Mouse (Mus musculus): ENCODE results near the gene Tfpi.
"Not testable (repeated sequence)": the region's sequence is repeated elsewhere in the genome, so short reads cannot be mapped to it uniquely, and the experiment has no call there.

The Tfpi gene

DNA sequence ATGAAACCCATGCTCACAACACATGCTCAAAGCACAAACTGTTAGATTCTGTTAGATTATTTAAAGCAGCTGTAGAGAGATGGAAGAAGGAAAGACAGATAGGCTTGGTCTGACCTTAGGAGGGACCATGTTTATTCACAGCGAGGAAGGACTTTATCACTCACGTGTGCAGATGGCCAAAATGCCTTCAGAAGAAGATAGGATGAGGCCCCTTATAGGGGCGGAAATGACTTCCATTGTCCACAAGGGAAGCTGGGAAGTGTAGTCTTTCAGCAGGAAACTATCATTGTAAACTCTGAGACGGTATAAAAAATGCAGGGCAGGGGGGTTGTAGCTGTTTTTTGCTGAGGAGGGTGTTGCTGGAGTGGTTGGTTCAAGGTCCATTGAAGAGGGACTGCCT, at the start of gene Tfpi:
Gene Tfpi, minus strand, starts transcription at position 199 of the 400 bp plus-strand sequence.
- no peak for DNase-seq (ENCODE audit: low spot score)

- no peak for DNase-seq (ENCODE audit: low spot score)
Measured at GRCm38 (mm10) chr2:84526221-84526620, 49.6 kb upstream of the Tfpi start.

DNA sequence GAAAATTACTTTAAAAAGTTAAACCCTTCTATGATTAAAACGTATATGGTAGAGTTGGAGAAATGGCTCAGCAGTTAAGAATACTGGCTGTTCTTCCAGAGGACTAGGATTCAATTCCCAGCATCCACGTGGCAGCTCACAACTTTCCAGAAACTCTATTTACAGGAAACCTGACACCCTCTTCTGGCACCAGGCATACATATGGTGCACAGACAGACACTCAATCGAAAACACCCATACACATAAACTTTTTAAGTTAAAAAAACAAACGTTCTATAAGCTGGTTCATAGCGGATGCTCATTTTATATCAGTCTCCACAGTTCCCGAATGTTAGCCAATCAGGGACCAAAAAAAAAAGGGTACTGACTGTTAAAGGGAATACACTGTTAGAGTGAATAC, 49.2 kb upstream of the Tfpi start:
- DNase-seq (ENCODE audit: low spot score): no peak

GRCm38 (mm10) chr2:84525047-84525446, 48.5 kb upstream of the Tfpi start:
- no peak for DNase-seq (ENCODE audit: low spot score)

DNA sequence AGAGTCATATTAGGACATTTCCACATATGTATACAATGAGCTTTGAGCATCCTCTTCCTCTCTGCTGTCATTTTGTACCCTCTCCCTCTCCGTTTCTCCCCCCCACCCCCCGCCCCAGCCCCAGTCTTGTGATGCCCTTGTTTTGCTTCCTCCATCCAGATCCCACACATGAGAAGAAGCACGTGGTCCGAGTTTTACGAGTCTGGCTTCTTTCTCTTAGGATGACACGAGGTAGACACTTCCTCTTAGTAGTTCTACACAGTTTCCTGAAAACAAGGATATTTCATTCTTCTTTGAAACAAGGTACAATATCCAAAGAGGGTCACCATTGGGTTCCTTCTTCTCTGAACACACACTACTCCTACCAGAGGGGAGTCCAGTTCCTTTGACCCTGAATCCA, 47.4 kb upstream of the Tfpi start:
- DNase-seq (ENCODE audit: low spot score): no peak

GRCm38 (mm10) chr2:84523103-84523865, 46.7 kb upstream of the Tfpi start:
- no peak for DNase-seq (ENCODE audit: low spot score)

- DNase-seq (ENCODE audit: low spot score): no peak
Measured at GRCm38 (mm10) chr2:84519514-84520067, 43.0 kb upstream of the Tfpi start.

DNA sequence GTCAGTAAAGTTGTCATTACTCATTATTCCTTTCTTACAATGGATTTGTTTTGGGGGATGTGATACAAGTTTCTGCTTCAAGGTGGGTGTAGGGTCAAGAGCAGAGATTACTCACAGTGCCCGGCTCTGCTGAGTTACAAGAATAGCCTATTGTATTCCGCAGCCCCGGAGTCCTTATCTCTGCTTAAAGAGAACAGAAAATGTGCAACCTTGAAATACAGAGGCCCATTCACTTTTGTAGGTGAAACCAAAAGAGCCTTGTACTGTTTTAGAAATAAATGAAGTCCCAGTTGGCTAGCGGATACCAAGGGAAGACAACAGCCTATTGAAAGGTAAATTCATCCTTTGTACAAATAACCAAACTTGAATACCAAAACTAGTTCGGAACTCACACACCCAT, 42.2 kb upstream of the Tfpi start:
- DNase-seq (ENCODE audit: low spot score): no peak

DNA sequence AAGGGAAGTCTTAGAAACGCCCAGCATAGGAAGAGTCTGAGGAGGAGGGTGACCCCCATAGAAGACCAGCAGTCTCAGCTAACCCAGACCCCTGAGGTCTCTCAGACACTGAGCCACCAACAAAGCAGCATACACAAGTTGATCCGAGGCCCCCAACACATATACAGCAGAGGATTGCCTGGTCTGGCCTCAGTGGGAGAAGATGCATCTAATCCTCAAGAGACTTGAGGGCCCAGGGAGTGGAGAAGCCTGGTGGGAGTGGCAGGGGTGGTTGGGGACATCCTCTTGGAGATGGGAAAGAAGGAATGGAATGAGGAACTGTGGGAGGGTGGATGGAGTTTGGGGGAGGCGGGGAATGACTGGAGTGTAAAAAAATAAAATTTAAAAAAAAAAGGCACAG, 36.7 kb upstream of the Tfpi start:
- DNase-seq (ENCODE audit: low spot score): no peak

DNA sequence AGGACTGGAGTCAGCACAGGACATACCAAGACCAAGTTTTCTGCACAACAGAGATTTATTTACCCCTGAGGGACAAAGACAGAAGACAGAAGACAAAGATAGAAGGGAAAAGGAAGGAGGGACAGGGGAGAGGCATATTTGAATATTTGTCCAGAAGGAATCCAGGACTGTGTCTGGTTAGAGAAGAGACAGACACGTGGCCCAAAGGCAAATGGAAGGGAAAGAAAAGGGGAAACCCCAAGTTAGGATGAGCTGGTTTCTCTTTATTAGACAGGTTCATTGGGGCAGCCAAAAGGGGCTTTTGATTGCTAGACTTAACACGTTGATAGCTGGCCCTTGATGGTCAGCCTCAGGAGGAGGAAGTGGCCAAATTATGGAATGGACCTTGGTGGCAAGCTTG, 34.9 kb upstream of the Tfpi start:
- no peak for DNase-seq (ENCODE audit: low spot score)

- no peak for DNase-seq (ENCODE audit: low spot score)
Measured at GRCm38 (mm10) chr2:84511036-84511435, 34.5 kb upstream of the Tfpi start.

DNA sequence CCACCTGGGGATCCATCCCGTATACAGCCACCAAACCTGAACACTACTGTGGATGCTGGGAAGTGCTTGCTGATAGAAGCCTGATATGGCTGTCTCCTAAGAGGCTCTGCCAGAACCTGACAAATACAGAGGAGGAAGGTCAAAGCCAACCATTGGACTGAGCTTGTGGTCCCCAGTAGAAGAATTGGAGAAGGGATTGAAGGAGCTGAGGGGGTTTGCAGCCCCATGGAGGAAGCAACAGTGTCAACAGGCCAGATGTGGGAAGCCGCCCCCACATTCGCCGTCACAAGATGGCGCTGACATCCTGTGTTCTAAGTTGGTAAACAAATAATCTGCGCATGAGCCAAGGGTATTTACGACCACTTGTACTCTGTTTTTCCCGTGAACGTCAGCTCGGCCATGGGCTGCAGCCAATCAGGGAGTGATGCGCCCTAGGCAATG, 28.4 kb upstream of the Tfpi start:
- not testable (repeated sequence) for DNase-seq (ENCODE audit: low spot score)

GRCm38 (mm10) chr2:84504285-84504684, 27.7 kb upstream of the Tfpi start:
- no peak for DNase-seq (ENCODE audit: low spot score)

GRCm38 (mm10) chr2:84498921-84499320, 22.3 kb upstream of the Tfpi start:
- DNase-seq (ENCODE audit: low spot score): no peak

GRCm38 (mm10) chr2:84495108-84495507, 18.5 kb upstream of the Tfpi start:
- DNase-seq (ENCODE audit: low spot score): no peak

DNA sequence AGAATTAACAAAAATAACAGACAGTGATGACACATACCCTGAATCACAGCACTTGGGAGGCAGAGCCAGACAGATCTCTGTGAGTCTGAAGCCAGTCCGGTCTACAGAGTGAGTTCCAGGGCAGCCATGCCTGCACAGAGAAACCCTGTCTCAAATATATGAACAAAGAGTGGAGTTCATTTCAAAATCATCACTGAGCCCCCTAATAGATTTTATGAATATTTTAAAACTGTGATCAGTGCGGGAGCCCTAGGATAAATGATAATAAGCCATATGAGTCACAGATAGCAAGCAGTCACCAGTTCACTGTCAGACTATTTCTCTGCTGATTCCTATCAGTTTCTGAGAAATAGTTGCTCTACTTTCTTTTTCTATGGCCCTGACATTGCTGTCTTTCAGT, 17.1 kb upstream of the Tfpi start:
- DNase-seq (ENCODE audit: low spot score): no peak

GRCm38 (mm10) chr2:84491715-84492114, 15.1 kb upstream of the Tfpi start:
- no peak for DNase-seq (ENCODE audit: low spot score)

DNA sequence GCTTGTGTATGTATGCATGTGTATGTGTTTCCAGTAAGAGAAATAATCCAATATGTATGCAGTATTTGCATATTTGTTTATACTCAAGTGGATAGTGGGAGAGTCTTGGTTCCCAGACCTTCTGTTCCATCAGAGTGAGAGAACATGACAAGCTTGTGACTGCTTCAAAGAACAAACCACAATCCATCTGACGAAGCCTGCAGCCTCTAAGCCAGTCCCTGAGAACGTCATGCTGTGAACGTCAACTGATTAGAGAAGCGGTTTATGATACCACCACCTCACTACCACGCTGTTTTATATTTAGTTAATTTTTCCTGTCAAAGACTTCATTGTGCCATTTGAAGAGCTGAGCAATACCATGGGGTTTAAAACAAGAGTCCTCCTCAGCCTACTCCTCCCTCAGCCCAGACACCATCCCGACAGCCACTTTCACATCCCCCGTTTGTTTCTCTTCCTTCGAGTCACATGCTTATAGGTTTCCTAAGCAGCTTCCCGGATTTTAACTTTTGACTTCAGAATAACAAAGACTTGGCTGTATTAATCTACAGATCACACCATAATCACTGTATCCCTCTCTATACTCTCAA, 11.2 kb upstream of the Tfpi start:
- DNase-seq (ENCODE audit: low spot score): no peak

GRCm38 (mm10) chr2:84481863-84482262, 5.3 kb upstream of the Tfpi start:
- no peak for DNase-seq (ENCODE audit: low spot score)

- DNase-seq (ENCODE audit: low spot score): no peak
Measured at GRCm38 (mm10) chr2:84479036-84479435, 2.5 kb upstream of the Tfpi start.

DNA sequence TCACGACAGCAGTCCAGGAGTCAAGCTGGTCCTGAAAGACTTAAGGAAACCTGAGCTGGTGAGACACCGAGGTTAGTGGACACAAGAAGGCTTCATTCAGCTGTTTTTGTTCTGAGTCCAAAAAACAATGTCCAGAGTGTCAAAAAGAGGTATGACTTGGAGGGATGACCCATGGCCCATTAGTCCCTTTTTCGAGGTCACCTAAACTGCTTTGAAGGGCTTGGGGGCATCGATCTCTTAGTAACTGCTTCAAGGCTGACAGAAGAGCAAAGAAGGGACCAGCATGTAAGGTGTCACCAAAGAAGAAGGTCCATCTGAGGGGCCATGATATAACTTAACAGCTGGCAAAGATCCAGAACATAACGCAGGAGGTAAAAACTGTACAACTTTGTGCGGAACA, 1.2 kb upstream of the Tfpi start:
- DNase-seq (ENCODE audit: low spot score): no peak

DNA sequence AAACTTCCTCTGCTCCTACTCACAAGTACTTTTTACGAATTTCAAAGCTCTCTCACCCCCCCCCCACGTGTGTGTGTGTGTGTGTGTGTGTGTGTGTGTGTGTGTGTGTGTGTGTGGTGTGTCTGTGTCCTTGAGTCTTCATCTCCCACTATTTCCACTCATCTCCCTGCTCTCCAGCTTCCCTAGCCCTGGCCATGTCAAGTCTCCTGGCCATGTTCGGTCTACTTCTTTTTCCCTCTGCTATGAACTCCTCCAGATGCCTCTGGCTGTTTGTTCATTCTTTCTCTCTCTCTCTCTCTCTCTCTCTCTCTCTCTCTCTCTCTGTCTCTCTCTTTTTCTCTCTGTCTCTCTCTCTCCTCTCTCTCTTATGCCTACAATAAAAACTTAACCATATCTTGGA, 444 bp downstream of the Tfpi start:
- DNase-seq (ENCODE audit: low spot score): no peak

GRCm38 (mm10) chr2:84475601-84476000, 974 bp downstream of the Tfpi start:
- DNase-seq (ENCODE audit: low spot score): no peak

DNA sequence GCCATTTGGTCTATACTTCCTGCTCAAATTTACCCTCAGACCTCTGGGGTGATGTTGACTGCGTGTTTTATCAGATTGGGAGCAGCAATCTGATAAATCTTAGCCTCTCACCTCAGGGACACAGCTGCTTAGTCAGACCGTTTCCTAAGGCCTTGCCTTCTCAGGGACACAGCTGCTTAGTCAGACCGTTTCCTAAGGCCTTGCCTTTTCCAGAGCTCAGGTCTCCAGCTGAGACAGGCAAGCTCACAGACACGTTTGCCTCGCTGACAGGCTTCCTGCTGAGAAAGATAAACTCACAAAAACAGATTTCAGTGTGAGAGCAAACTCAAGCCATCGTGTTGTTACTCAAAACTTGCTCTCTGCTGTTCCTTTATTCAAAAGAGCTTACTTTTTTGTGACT, 1.9 kb downstream of the Tfpi start:
- no peak for DNase-seq (ENCODE audit: low spot score)
